Mouse (Mus musculus) E14TG2a.4 (cell line): Measurements from ENCODE around the gene Pygo1.

Source experiments
- H3K27me3 ChIP-seq: 2 replicates; pipeline ENCODE4 v1.6.1; 2014; ENCODE audit warnings: low read length, control low read depth; ENCODE audit not compliant: insufficient read depth
- H3K36me3 ChIP-seq: 2 replicates; pipeline ENCODE4 v1.6.1; 2014; ENCODE audit warnings: low read length, control low read depth; ENCODE audit not compliant: insufficient read depth
- H3K4me1 ChIP-seq: replicated peaks from 2 replicates; pipeline ENCODE4 v1.6.1; 2014; ENCODE audit warnings: low read depth, low read length, control low read depth
- H3K4me3 ChIP-seq: replicated peaks from 2 replicates; pipeline ENCODE4 v1.5.1; 2014; ENCODE audit warnings: mild to moderate bottlenecking, low read length
- H3K9me3 ChIP-seq: 2 replicates; pipeline ENCODE4 v1.6.1; 2014; ENCODE audit warnings: low read length, control low read depth
- CTCF ChIP-seq: conservative IDR thresholded peaks from 2 replicates; pipeline ENCODE4 v1.5.1; 2014; ENCODE audit warnings: low read length
- NANOG ChIP-seq: IDR thresholded peaks from 2 replicates; pipeline ENCODE4 v1.6.1; 2014; ENCODE audit warnings: borderline replicate concordance, low read length, mixed read lengths
- POU5F1 ChIP-seq: IDR thresholded peaks from 2 replicates; pipeline ENCODE4 v1.6.1; 2014; ENCODE audit warnings: low read length, borderline replicate concordance

Pygo1 gene

GRCm38 (mm10) chr9:72992576-72992975 is 67.1 kb downstream of the Pygo1 start:
- peaks cover under 1% of the 10 kb centered on the region; the same call in 1 of the 2 replicates for H3K36me3 ChIP-seq
- no peaks in the 10 kb centered on the region for H3K27me3 ChIP-seq
- H3K4me1 ChIP-seq: peaks cover 69% of the 10 kb centered on the region
- no peak overlapping the region for H3K4me3 ChIP-seq
- no peaks in the 10 kb centered on the region for H3K9me3 ChIP-seq
- TF ChIP-seq POU5F1 (no peak), NANOG (no peak), CTCF (no peak)

- TF ChIP-seq POU5F1 (no peak), NANOG (peak; percentile 45; the same call in 1 of the 2 replicates)
- Histone ChIP-seq H3K36me3 (peaks cover 27% of the 10 kb centered on the region), H3K27me3 (no peaks in the 10 kb centered on the region)
Measured at GRCm38 (mm10) chr9:72996167-72996566, 70.7 kb downstream of the Pygo1 start.

GRCm38 (mm10) chr9:72996806-72997205 is 71.4 kb downstream of the Pygo1 start:
- no peaks in the 10 kb centered on the region for H3K9me3 ChIP-seq
- peaks cover 34% of the 10 kb centered on the region for H3K36me3 ChIP-seq
- peaks cover 60% of the 10 kb centered on the region for H3K4me1 ChIP-seq
- no peaks in the 10 kb centered on the region for H3K27me3 ChIP-seq
- TF ChIP-seq CTCF: no peak
- no peak for TF ChIP-seq POU5F1
- TF ChIP-seq NANOG: no peak
- no peak overlapping the region for H3K4me3 ChIP-seq

More at GRCm38 (mm10) chr9:72996167-72996566, 70.7 kb downstream of the Pygo1 start:
- Histone ChIP-seq H3K4me1 (peaks cover 60% of the 10 kb centered on the region), H3K9me3 (no peaks in the 10 kb centered on the region), H3K4me3 (no peak overlapping the region)

DNA sequence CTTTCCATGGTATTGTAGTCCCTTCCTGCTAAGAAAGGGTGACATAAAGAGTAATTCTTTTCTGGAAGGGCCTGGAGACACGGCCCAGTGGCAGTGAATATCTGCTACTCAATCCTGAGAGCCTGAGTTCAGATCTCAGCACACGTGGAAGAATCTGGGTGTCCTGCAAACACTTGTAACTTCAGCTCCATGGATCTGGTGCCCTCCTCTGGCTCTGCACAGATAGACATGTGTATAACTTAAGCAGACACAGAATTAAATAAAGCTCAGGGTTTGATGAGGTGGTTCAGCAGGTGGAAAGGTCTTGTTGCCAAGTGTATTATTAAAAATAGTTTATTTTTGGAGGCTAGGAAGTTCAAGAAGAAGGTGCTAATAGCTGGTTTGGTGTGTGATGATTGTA is 75.0 kb downstream of the Pygo1 start:
- Histone ChIP-seq H3K36me3 (peaks cover 62% of the 10 kb centered on the region), H3K27me3 (no peaks in the 10 kb centered on the region), H3K4me3 (no peak overlapping the region), H3K9me3 (no peaks in the 10 kb centered on the region), H3K4me1 (peaks cover 35% of the 10 kb centered on the region)
- TF ChIP-seq CTCF: no peak
- no peak for TF ChIP-seq NANOG
- no peak for TF ChIP-seq POU5F1

GRCm38 (mm10) chr9:73001314-73002011 is 76.0 kb downstream of the Pygo1 start:
- Histone ChIP-seq H3K27me3 (no peaks in the 10 kb centered on the region), H3K9me3 (no peaks in the 10 kb centered on the region), H3K4me1 (peaks cover 30% of the 10 kb centered on the region), H3K4me3 (no peak overlapping the region), H3K36me3 (peaks cover 72% of the 10 kb centered on the region)
- no peak for TF ChIP-seq NANOG
